Mouse (Mus musculus) brown adipose tissue, adult 24 weeks (tissue): ENCODE data around the gene Amz1. TPM values are rescaled to one million over a fixed set of nuclear protein-coding genes. Genes with fewer than 3 reads are reported as not detected.
A peak's percentile ranks its signal among the peaks of the same experiment; 100 is the strongest.

Experiments
- H3K27ac ChIP-seq: fragments of 200-500 bp; replicated peaks from 2 replicates; pipeline ENCODE4 v1.5.1; 2012; ENCODE audit warnings: low read depth, mild to moderate bottlenecking, low read length
- H3K4me1 ChIP-seq: fragments of 200-500 bp; 2 replicates; pipeline ENCODE4 v1.6.1; 2012; ENCODE audit warnings: low read length, mixed read lengths; ENCODE audit not compliant: control insufficient read depth, insufficient read depth, insufficient read length
- H3K4me3 ChIP-seq: fragments of 200-500 bp; 2 replicates; pipeline ENCODE4 v1.5.1; 2012; ENCODE audit warnings: low read depth, mild to moderate bottlenecking, low read length, moderate library complexity; ENCODE audit not compliant: insufficient read depth
- polyA plus RNA-seq: library from polyadenylated mRNA; stranded (reverse); fragments of >200 nt; gene quantifications from 2 replicates; pipeline ENCODE4 v1.2.4, GENCODE M21; 2012; ENCODE audit not compliant: missing spikeins, insufficient read depth, insufficient read length

Gene Amz1
- polyA plus RNA-seq, 1 experiment = 0.63 TPM

DNA sequence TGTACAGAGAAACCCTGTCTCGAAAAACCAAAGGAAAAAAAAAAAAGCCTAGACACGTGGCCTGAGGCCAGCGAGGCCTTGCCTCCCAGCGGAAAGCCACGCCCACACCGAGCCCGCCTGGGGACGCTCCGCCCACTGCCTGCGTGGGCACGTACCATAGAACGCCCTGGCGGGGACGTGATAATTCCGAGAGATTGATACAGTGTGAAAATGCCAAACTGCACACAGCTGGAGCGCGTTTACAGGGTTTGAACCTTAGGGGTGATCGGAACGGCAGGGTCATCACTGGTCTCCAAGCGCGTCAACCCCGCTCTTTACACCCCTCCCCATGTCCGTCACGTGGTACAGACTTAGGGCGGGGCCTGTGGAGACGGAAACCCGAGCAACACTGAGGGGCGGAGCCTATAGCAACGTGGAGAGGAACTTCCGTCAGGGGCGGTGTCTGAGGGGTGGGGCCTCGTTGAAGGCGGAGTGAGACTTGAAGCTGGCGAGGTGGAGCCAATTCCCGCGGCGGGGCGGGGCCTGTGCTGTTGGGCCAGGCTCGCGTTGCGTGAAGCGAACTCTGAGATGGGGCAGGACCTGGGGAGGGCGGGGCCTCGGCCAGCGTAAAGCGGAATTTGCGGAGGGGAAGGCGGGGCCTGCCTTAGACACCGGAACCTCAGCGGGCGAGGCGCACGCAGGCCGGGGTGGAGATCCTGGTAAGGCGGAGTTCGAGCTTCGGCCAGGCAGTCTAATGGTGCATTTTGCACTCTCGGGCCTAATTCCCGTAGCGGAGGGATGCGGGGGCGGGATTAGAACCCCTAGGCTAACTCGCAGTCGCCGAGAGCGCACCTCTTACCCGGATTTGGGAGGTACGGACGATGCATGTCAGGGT, 19.3 kb upstream of the Amz1 start, which contains the start of gene Brat1:
Brat1 (plus strand) TSS at position 634 of the 874 bp plus-strand sequence.
- peaks cover 7% of the 10 kb centered on the region for H3K4me1 ChIP-seq
- H3K27ac ChIP-seq = peak within 1 kb of the TSS; percentile 100
- peak within 1 kb of the TSS; percentile 84 for H3K4me3 ChIP-seq

DNA sequence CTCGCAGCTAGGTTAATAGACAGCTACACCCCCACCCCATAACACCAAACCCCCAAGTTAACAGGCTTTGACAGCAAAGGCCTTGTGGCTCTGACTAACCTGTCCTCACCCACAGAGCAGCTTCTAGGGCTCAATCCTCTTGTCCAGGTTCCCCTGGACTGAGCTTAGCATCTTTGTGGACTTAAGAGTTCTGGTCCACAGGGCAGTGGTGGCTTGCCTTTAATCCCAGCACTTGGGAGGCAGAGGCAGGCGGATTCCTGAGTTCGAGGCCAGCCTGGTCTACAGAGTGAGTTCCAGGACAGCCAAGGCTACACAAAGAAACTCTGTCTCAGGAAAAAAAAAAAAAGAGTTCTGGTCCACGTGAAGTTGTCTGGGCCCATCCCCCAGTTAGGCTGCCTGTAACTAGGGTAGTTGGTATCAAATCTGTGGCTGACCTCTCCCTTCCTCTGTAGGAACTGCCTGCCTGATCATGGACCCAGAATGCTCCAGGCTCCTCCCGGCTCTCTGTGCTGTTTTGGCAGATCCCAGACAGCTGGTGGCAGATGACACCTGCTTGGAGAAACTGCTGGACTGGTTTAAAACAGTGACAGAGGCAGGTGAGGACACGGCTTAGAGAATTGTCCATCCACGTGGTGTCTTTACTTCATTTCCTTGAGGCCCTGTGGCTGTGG, 18.3 kb upstream of the Amz1 start:
- Histone ChIP-seq H3K4me1 (peaks cover 7% of the 10 kb centered on the region), H3K27ac (peak overlapping the region; percentile 53), H3K4me3 (peak overlapping the region; percentile 68)

GRCm38 (mm10) chr5:140710315-140710714, 13.6 kb upstream of the Amz1 start:
- Histone ChIP-seq H3K4me3 (no peak overlapping the region), H3K27ac (no peak overlapping the region), H3K4me1 (peaks cover 5% of the 10 kb centered on the region; the same call in 1 of the 2 replicates)

- Histone ChIP-seq H3K4me1 (peaks cover under 1% of the 10 kb centered on the region; the same call in 1 of the 2 replicates), H3K27ac (no peak overlapping the region), H3K4me3 (no peak overlapping the region)
Observed at GRCm38 (mm10) chr5:140711040-140711439, 12.9 kb upstream of the Amz1 start.

- H3K27ac ChIP-seq = no peak overlapping the region
- no peak overlapping the region for H3K4me3 ChIP-seq
- H3K4me1 ChIP-seq = no peaks in the 10 kb centered on the region
Observed at GRCm38 (mm10) chr5:140720773-140721172, 3.2 kb upstream of the Amz1 start.

DNA sequence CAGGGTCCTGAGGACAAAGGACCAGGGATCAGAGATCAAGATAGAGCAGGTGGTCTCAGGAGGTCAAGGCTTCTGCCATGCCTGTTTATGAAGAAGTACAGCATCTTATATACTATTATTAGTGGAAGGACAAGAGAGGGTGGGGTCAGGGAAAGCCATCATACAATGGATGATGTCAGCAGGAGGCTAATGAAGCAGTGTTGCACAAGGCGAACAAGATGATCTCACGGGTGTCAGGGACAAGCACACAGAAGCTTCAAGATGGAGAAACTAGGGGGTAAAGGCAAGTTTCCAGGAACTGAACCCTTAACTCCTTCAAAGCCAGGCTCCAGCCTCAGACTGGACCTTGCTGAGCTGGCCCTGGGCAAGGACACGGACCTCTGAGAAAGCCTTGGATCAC, 1.8 kb upstream of the Amz1 start:
- Histone ChIP-seq H3K27ac (no peak overlapping the region), H3K4me3 (no peak overlapping the region), H3K4me1 (no peaks in the 10 kb centered on the region)

- no peak overlapping the region for H3K27ac ChIP-seq
Observed at GRCm38 (mm10) chr5:140726062-140726839, 2.3 kb downstream of the Amz1 start.

DNA sequence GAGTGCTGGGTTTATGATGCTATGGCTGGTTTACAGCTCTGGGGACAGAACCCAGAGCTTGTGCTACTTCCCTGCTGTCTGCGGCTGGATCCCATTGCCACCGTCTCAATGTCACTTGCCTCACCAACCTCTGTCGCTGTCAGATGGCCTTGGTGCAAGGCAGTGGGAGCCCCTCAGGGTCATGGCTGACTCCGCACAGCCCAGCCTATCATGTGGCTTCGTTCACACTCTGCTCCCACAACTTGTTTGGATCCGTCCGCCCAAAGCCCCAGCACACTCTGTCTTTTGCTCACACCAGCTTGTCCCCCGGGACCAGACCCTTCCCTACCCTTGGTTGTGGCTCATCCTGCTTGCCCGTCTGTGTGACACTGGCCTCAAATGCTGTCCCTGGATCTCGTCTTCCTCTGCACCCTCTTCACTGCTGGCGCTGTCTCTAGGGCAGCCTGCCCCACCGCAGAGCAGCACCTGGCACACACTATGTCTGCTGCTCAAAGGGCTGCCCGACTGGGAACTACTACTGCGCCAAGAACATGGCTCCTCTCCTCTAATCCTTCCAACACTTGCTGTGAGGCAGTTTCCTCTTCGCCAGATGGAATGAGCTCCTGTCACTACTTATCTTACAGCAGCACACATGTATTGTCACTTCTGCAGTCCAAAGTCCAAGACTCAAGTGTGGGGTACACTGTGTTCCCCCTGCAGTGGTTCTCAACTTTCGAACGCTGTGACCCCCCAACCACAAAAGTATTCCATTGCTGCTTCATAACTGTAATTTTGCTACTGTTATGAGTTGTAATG, 3.2 kb downstream of the Amz1 start:
- H3K4me1 ChIP-seq = no peaks in the 10 kb centered on the region
- H3K4me3 ChIP-seq = no peak overlapping the region
- H3K27ac ChIP-seq = no peak overlapping the region

More at GRCm38 (mm10) chr5:140726062-140726839, 2.3 kb downstream of the Amz1 start:
- no peak overlapping the region for H3K4me3 ChIP-seq
- H3K4me1 ChIP-seq = no peaks in the 10 kb centered on the region

DNA sequence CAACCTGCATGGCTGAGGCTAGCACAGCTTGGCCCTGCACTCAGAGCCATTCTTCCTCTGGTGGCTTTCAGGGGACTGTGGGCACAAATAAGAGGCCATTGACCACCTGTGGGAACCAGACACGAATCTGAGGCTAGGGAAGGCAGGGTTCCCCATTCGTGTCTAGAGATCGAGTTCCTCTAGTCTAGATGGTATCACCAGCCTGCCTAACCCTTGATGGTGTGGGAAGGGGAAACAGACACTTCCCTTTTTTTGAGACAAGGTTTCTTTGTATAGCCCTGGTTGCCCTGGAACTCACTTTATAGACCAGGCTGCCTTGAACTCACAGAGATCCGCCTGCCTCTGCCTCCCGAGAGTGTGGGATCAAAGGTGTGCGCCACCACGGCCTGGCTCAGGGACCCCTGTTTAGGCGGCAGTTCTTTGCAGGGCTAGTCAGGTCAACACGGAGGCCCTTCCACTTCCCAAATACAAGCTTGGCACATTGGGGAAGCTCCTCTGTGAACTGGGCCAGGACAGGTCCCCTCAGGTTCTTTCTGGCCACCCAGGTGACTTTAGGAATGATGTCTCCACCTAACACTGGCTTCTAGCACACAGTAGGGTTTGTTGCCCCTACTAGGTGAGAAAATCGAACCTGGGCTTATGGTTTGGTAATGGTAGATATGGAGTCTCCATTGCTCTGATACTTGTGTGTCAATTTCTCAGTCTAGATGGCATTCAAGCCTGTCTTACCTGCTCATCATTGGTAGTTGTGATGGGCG, 7.3 kb downstream of the Amz1 start:
- Histone ChIP-seq H3K4me1 (peaks cover 5% of the 10 kb centered on the region; the same call in 1 of the 2 replicates), H3K4me3 (no peak overlapping the region), H3K27ac (no peak overlapping the region)

- Histone ChIP-seq H3K27ac (no peak overlapping the region), H3K4me3 (no peak overlapping the region), H3K4me1 (peaks cover 5% of the 10 kb centered on the region; the same call in 1 of the 2 replicates)
Observed at GRCm38 (mm10) chr5:140732195-140732594, 8.3 kb downstream of the Amz1 start.

GRCm38 (mm10) chr5:140733336-140733735, 9.4 kb downstream of the Amz1 start:
- Histone ChIP-seq H3K4me3 (no peak overlapping the region), H3K4me1 (peaks cover 5% of the 10 kb centered on the region; the same call in 1 of the 2 replicates), H3K27ac (peak overlapping the region; percentile 57)

GRCm38 (mm10) chr5:140735297-140735696, 11.4 kb downstream of the Amz1 start:
- Histone ChIP-seq H3K4me3 (peak overlapping the region; percentile 36), H3K4me1 (peaks cover 5% of the 10 kb centered on the region; the same call in 1 of the 2 replicates), H3K27ac (no peak overlapping the region)

- no peak overlapping the region for H3K4me3 ChIP-seq
- H3K27ac ChIP-seq = no peak overlapping the region
- peaks cover 8% of the 10 kb centered on the region; the same call in 1 of the 2 replicates for H3K4me1 ChIP-seq
Observed at GRCm38 (mm10) chr5:140736166-140736565, 12.2 kb downstream of the Amz1 start.

- Histone ChIP-seq H3K27ac (no peak overlapping the region), H3K4me1 (0 out of 2 replicates have a peak, but pooled peaks cover 5% of the 10 kb centered on the region), H3K4me3 (no peak overlapping the region)
Observed at GRCm38 (mm10) chr5:140739813-140740212, 15.9 kb downstream of the Amz1 start.
